Mouse (Mus musculus): ENCODE data around the gene Klf5. TPM values are rescaled to one million over a fixed set of nuclear protein-coding genes. Genes with fewer than 3 reads are reported as not detected.

Klf5 gene
- polyA plus RNA-seq, 1 experiment: 3.9 TPM

GRCm38 (mm10) chr14:99325597-99326472 is 27.3 kb downstream of the Klf5 start:
- Histone ChIP-seq H3K4me1 (ENCODE audit: control insufficient read depth, insufficient read depth, low read length) (peaks cover 4% of the 10 kb centered on the region; the same call in 1 of the 2 replicates), H3K36me3 (ENCODE audit: control insufficient read depth, insufficient read depth, low read length) (no peaks in the 10 kb centered on the region), H3K27me3 (replicated peaks; ENCODE audit: control insufficient read depth, insufficient read depth, low read length) (no peaks in the 10 kb centered on the region), H3K4me3 (ENCODE audit: insufficient read depth, low read depth, low read length) (no peak overlapping the region), H3K27ac (ENCODE audit: insufficient read depth, low read depth, low read length) (no peak overlapping the region)
- no peak for DNase-seq
- WGBS: 88% methylated on average over 12 of the region's 12 CpGs
- no peak for TF ChIP-seq CTCF (conservative IDR thresholded peaks at IDR 0.05; ENCODE audit: insufficient read depth, insufficient read length, low read depth, low read length)
- no peak for TF ChIP-seq POLR2A (IDR thresholded peaks at IDR 0.05; ENCODE audit: low read depth, low read length)

GRCm38 (mm10) chr14:99336598-99336997 is 38.1 kb downstream of the Klf5 start:
- H3K27ac ChIP-seq (ENCODE audit: insufficient read depth, low read depth, low read length): no peak overlapping the region
- no peak overlapping the region for H3K4me3 ChIP-seq (ENCODE audit: insufficient read depth, low read depth, low read length)
- H3K36me3 ChIP-seq (ENCODE audit: control insufficient read depth, insufficient read depth, low read length): no peaks in the 10 kb centered on the region
- TF ChIP-seq POLR2A (IDR thresholded peaks at IDR 0.05; ENCODE audit: low read depth, low read length) (no peak), CTCF (conservative IDR thresholded peaks at IDR 0.05; ENCODE audit: insufficient read depth, insufficient read length, low read depth, low read length) (no peak)
- no peak for DNase-seq
- no peaks in the 10 kb centered on the region for H3K4me1 ChIP-seq (ENCODE audit: control insufficient read depth, insufficient read depth, low read length)
- 85% methylated on average over 3 of the region's 3 CpGs for WGBS
- H3K27me3 ChIP-seq (replicated peaks; ENCODE audit: control insufficient read depth, insufficient read depth, low read length): no peaks in the 10 kb centered on the region

GRCm38 (mm10) chr14:99339021-99339420 is 40.5 kb downstream of the Klf5 start:
- no peak for DNase-seq
- no peaks in the 10 kb centered on the region for H3K36me3 ChIP-seq (ENCODE audit: control insufficient read depth, insufficient read depth, low read length)
- WGBS: 52% methylated on average over 8 of the region's 8 CpGs
- no peak overlapping the region for H3K4me3 ChIP-seq (ENCODE audit: insufficient read depth, low read depth, low read length)
- no peaks in the 10 kb centered on the region for H3K4me1 ChIP-seq (ENCODE audit: control insufficient read depth, insufficient read depth, low read length)
- TF ChIP-seq CTCF (conservative IDR thresholded peaks at IDR 0.05; ENCODE audit: insufficient read depth, insufficient read length, low read depth, low read length): no peak
- TF ChIP-seq POLR2A (IDR thresholded peaks at IDR 0.05; ENCODE audit: low read depth, low read length): no peak
- no peak overlapping the region for H3K27ac ChIP-seq (ENCODE audit: insufficient read depth, low read depth, low read length)
- no peaks in the 10 kb centered on the region for H3K27me3 ChIP-seq (replicated peaks; ENCODE audit: control insufficient read depth, insufficient read depth, low read length)

GRCm38 (mm10) chr14:99339681-99340522 is 41.4 kb downstream of the Klf5 start:
- Histone ChIP-seq H3K27me3 (replicated peaks; ENCODE audit: control insufficient read depth, insufficient read depth, low read length) (no peaks in the 10 kb centered on the region), H3K36me3 (ENCODE audit: control insufficient read depth, insufficient read depth, low read length) (no peaks in the 10 kb centered on the region), H3K27ac (ENCODE audit: insufficient read depth, low read depth, low read length) (no peak overlapping the region), H3K4me3 (ENCODE audit: insufficient read depth, low read depth, low read length) (no peak overlapping the region), H3K4me1 (ENCODE audit: control insufficient read depth, insufficient read depth, low read length) (no peaks in the 10 kb centered on the region)
- WGBS: 20% methylated on average over 9 of the region's 9 CpGs
- DNase-seq: no peak
- no peak for TF ChIP-seq CTCF (conservative IDR thresholded peaks at IDR 0.05; ENCODE audit: insufficient read depth, insufficient read length, low read depth, low read length)
- no peak for TF ChIP-seq POLR2A (IDR thresholded peaks at IDR 0.05; ENCODE audit: low read depth, low read length)

DNA sequence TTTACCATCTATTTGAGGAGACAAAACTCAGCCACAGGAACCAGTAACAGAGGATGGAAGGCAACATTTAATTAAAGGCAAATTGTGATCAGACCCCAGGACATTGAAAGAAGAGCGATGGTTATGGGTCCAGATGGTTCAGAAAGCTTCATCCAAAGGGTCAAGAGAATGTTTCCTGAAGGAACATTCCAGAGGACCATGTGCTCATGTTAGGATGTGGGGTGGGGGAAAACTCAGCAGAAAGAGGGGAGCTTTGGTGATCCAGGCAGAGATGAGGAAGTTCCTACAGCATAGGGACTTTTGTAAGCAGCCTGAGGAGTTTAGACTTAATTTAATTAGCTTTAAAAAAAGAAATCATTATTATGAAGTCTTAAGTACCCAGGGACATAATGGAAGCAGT is 42.2 kb downstream of the Klf5 start:
- Histone ChIP-seq H3K4me3 (ENCODE audit: insufficient read depth, low read depth, low read length) (no peak overlapping the region), H3K27me3 (replicated peaks; ENCODE audit: control insufficient read depth, insufficient read depth, low read length) (no peaks in the 10 kb centered on the region), H3K36me3 (ENCODE audit: control insufficient read depth, insufficient read depth, low read length) (no peaks in the 10 kb centered on the region), H3K27ac (ENCODE audit: insufficient read depth, low read depth, low read length) (no peak overlapping the region), H3K4me1 (ENCODE audit: control insufficient read depth, insufficient read depth, low read length) (no peaks in the 10 kb centered on the region)
- 86% methylated on average over 1 of the region's 1 CpGs for WGBS
- DNase-seq: no peak
- TF ChIP-seq POLR2A (IDR thresholded peaks at IDR 0.05; ENCODE audit: low read depth, low read length) (no peak), CTCF (conservative IDR thresholded peaks at IDR 0.05; ENCODE audit: insufficient read depth, insufficient read length, low read depth, low read length) (no peak)

GRCm38 (mm10) chr14:99348175-99348764 is 49.8 kb downstream of the Klf5 start:
- Histone ChIP-seq H3K4me3 (ENCODE audit: insufficient read depth, low read depth, low read length) (no peak overlapping the region), H3K27ac (ENCODE audit: insufficient read depth, low read depth, low read length) (no peak overlapping the region), H3K4me1 (ENCODE audit: control insufficient read depth, insufficient read depth, low read length) (no peaks in the 10 kb centered on the region), H3K27me3 (replicated peaks; ENCODE audit: control insufficient read depth, insufficient read depth, low read length) (no peaks in the 10 kb centered on the region; the same call in 1 of the 2 replicates), H3K36me3 (ENCODE audit: control insufficient read depth, insufficient read depth, low read length) (no peaks in the 10 kb centered on the region)
- 75% methylated on average over 13 of the region's 13 CpGs for WGBS
- TF ChIP-seq CTCF (conservative IDR thresholded peaks at IDR 0.05; ENCODE audit: insufficient read depth, insufficient read length, low read depth, low read length) (no peak), POLR2A (IDR thresholded peaks at IDR 0.05; ENCODE audit: low read depth, low read length) (no peak)
- no peak for DNase-seq

Measured in kidney, adult 2 months (tissue).